20 mouse cellular contexts compared by ENCODE assay signal in the genomic region with DNA sequence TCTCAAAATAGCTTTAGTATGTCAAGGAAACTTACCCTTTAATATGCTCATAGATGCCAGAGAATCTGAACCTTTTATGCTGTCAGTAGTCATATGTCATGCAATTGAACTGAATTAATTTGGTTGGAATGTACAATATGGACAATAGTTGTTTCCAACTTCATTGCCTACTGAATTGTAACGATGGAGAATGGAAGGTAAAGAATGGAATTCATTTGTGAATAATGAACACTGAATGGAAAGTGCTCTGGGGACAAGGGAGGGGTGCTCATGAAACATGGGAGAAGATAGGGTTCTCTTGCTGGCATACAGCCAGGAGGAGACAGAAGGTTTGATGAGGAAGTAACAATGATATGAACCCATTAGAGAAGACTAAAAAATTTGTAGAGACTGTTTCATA.
"Had no signal": no experiment of that assay in that cellular context is flagged by ENCODE, and none has a peak within 500 bp of the region (broad histone marks: within the 10 kb centered on the region; RNA-seq: fewer than 3 reads in every experiment).

No protein-coding gene starts in this region.

- H3K27ac ChIP-seq: kidney, embryonic 15.5 days; left cerebral cortex, adult 2 months; limb, embryonic 12.5 days; limb, embryonic 15.5 days; liver, embryonic 14.5 days; midbrain, embryonic 10.5 days; midbrain, embryonic 13.5 days; neural tube, embryonic 13.5 days; stomach, embryonic 15.5 days had no signal

- H3K9me3 ChIP-seq: kidney, embryonic 15.5 days; limb, embryonic 12.5 days; limb, embryonic 15.5 days; midbrain, embryonic 10.5 days; midbrain, embryonic 13.5 days; neural tube, embryonic 13.5 days; stomach, embryonic 15.5 days had no signal

- H3K4me3 ChIP-seq: kidney, embryonic 15.5 days; left cerebral cortex, adult 2 months; limb, embryonic 12.5 days; limb, embryonic 15.5 days; megakaryocyte, embryonic 14.5 days; midbrain, embryonic 10.5 days; midbrain, embryonic 13.5 days; myocyte; neural tube, embryonic 13.5 days; stomach, embryonic 15.5 days had no signal

- H3K36me3 ChIP-seq: kidney, embryonic 15.5 days; limb, embryonic 12.5 days; limb, embryonic 15.5 days; midbrain, embryonic 10.5 days; midbrain, embryonic 13.5 days; neural tube, embryonic 13.5 days; stomach, embryonic 15.5 days had no signal

- H3K9ac ChIP-seq: kidney, embryonic 15.5 days; limb, embryonic 12.5 days; limb, embryonic 15.5 days; liver, embryonic 14.5 days; liver, postnatal 0 days; lung, embryonic 14.5 days; midbrain, embryonic 13.5 days; neural tube, embryonic 13.5 days; stomach, embryonic 15.5 days had no signal

- DNase-seq: kidney, postnatal 10 days; kidney, postnatal 36 days; layer of hippocampus, postnatal 36 days; left cerebral cortex, postnatal 4 days; liver, postnatal 0 days; lung, embryonic 14.5 days; right cerebral cortex, postnatal 25 days; spleen, adult 18-20 months; thymus, postnatal 25 days had no signal

- H3K27me3 ChIP-seq: kidney, embryonic 15.5 days; limb, embryonic 12.5 days; limb, embryonic 15.5 days; megakaryocyte, embryonic 14.5 days; midbrain, embryonic 13.5 days; neural tube, embryonic 13.5 days; stomach, embryonic 15.5 days had no signal

- H3K4me1 ChIP-seq: kidney, embryonic 15.5 days; limb, embryonic 12.5 days; limb, embryonic 15.5 days; megakaryocyte, embryonic 14.5 days; midbrain, embryonic 10.5 days; midbrain, embryonic 13.5 days; neural tube, embryonic 13.5 days; stomach, embryonic 15.5 days had no signal
